Mouse (Mus musculus) adrenal gland, postnatal 10 days (tissue): ENCODE results near the gene 4931428L18Rik. TPM values are rescaled to one million over a fixed set of nuclear protein-coding genes. Genes with fewer than 3 reads are reported as not detected.

ENCODE experiments used
- DNase-seq: peaks from one replicate; pipeline ENCODE4 v3.0.0; 2021; ENCODE audit warnings: mixed read lengths
- long read RNA-seq, 2 experiments: library from polyadenylated mRNA; stranded (forward); transcript quantifications; one replicate each; pipeline ENCODE4 v2.0.0; 2021
- total RNA-seq, 2 experiments: library from RNA; stranded (reverse); gene quantifications; 2 replicates each; pipeline ENCODE4 v1.2.3; 2021

The 4931428L18Rik gene
- under 1 TPM in 1 of 2 experiments, not detected in 1; 0.54 TPM for total RNA-seq
- long read RNA-seq, experiment 1, partial matches to known transcripts: 0 of 3 reads
- long read RNA-seq, experiment 1, other reads (novel, unspliced or antisense): 3 of 3 reads
- long read RNA-seq, experiment 2: 0 reads

GRCm38 (mm10) chr1:31222564-31222963 lies at the start of gene 4931428L18Rik, which contains the start of gene Pih1d3:
Gene 4931428L18Rik, minus strand, starts transcription at chr1:31222684.
Gene Pih1d3, plus strand, starts transcription at chr1:31222838.
- DNase-seq: no peak

GRCm38 (mm10) chr1:31260218-31260923 lies 37.9 kb upstream of the 4931428L18Rik start:
- DNase-seq: no peak

GRCm38 (mm10) chr1:31233319-31234036 lies 11.0 kb upstream of the 4931428L18Rik start:
- DNase-seq: no peak

GRCm38 (mm10) chr1:31220599-31221250 lies 1.8 kb downstream of the 4931428L18Rik start:
- no peak for DNase-seq

GRCm38 (mm10) chr1:31214831-31215230 lies 7.7 kb downstream of the 4931428L18Rik start:
- no peak for DNase-seq

- peak; percentile 67 for DNase-seq
Measured at GRCm38 (mm10) chr1:31210144-31210543, 12.3 kb downstream of the 4931428L18Rik start.

GRCm38 (mm10) chr1:31205770-31206169 lies 16.7 kb downstream of the 4931428L18Rik start:
- DNase-seq: no peak

- no peak for DNase-seq
Measured at GRCm38 (mm10) chr1:31205346-31205745, 17.1 kb downstream of the 4931428L18Rik start.

GRCm38 (mm10) chr1:31203771-31204170 lies 18.7 kb downstream of the 4931428L18Rik start:
- no peak for DNase-seq

- DNase-seq: no peak
Measured at GRCm38 (mm10) chr1:31196959-31197358, 25.5 kb downstream of the 4931428L18Rik start.

- no peak for DNase-seq
Measured at GRCm38 (mm10) chr1:31195633-31196032, 26.9 kb downstream of the 4931428L18Rik start.

GRCm38 (mm10) chr1:31190237-31190866 lies 32.1 kb downstream of the 4931428L18Rik start:
- DNase-seq: no peak

GRCm38 (mm10) chr1:31178264-31178663 lies 44.2 kb downstream of the 4931428L18Rik start:
- DNase-seq: no peak

- no peak for DNase-seq
Measured at GRCm38 (mm10) chr1:31176101-31176500, 46.4 kb downstream of the 4931428L18Rik start, which contains the start of gene Lgsn. Gene Lgsn, plus strand, starts transcription at chr1:31176401.

GRCm38 (mm10) chr1:31175401-31175800 lies 47.1 kb downstream of the 4931428L18Rik start:
- DNase-seq: no peak

- no peak for DNase-seq
Measured at GRCm38 (mm10) chr1:31165326-31166121, 57.0 kb downstream of the 4931428L18Rik start.

GRCm38 (mm10) chr1:31164527-31165189 lies 57.8 kb downstream of the 4931428L18Rik start:
- no peak for DNase-seq

GRCm38 (mm10) chr1:31156884-31157283 lies 65.6 kb downstream of the 4931428L18Rik start:
- DNase-seq: no peak

- DNase-seq: no peak
Measured at GRCm38 (mm10) chr1:31156185-31156584, 66.3 kb downstream of the 4931428L18Rik start.

- DNase-seq: peak; percentile 64
Measured at GRCm38 (mm10) chr1:31153793-31154349, 68.6 kb downstream of the 4931428L18Rik start.
